ENCODE assay signal across 24 mouse cellular contexts in genomic region chr2:76051385-76051784, GRCm38 (mm10).
A peak's percentile ranks its signal among the peaks of the same experiment; 100 is the strongest.
DNase-seq lines count a peak whose midpoint lies in the region; ATAC-seq and TF ChIP-seq lines count a peak whose summit lies in the region.
"Had no signal": no experiment of that assay in that cellular context is flagged by ENCODE, and none has a peak within 500 bp of the region (broad histone marks: within the 10 kb centered on the region; RNA-seq: fewer than 3 reads in every experiment).

No protein-coding gene starts in this region.

- no peak overlapping the region for H3K27ac ChIP-seq in forebrain, postnatal 0 days (ENCODE audit: low read depth, low read length)
- no peak overlapping the region for H3K27ac ChIP-seq in forebrain, embryonic 11.5 days (ENCODE audit: low read depth, low read length)
- H3K27ac ChIP-seq in kidney, postnatal 0 days = no peak overlapping the region
- H3K27ac ChIP-seq: embryonic facial prominence, embryonic 13.5 days; forebrain, embryonic 12.5 days; intestine, embryonic 15.5 days; limb, embryonic 15.5 days; liver, embryonic 13.5 days; macrophage; midbrain, embryonic 13.5 days had no signal

- 0 out of 2 replicates have a peak, but pooled peaks cover 3% of the 10 kb centered on the region for H3K4me1 ChIP-seq in forebrain, postnatal 0 days (ENCODE audit: insufficient read depth)
- no peaks in the 10 kb centered on the region; the same call in 1 of the 2 replicates for H3K4me1 ChIP-seq in forebrain, embryonic 11.5 days (replicated peaks; ENCODE audit: control insufficient read depth, insufficient read depth, low read length)
- no peaks in the 10 kb centered on the region for H3K4me1 ChIP-seq in kidney, postnatal 0 days (replicated peaks; ENCODE audit: insufficient read depth, low read length)
- H3K4me1 ChIP-seq: intestine, embryonic 15.5 days; limb, embryonic 15.5 days; liver, embryonic 13.5 days had no signal

- no peak overlapping the region for H3K9ac ChIP-seq in forebrain, postnatal 0 days
- H3K9ac ChIP-seq in forebrain, embryonic 11.5 days (ENCODE audit: low read length) = no peak overlapping the region
- H3K9ac ChIP-seq in kidney, postnatal 0 days (ENCODE audit: low read depth, low read length) = no peak overlapping the region
- H3K9ac ChIP-seq: embryonic facial prominence, embryonic 13.5 days; forebrain, embryonic 12.5 days; intestine, embryonic 15.5 days; limb, embryonic 15.5 days; liver, embryonic 13.5 days; midbrain, embryonic 13.5 days had no signal

- H3K4me3 ChIP-seq in forebrain, postnatal 0 days (ENCODE audit: low read depth, low read length) = no peak overlapping the region
- no peak overlapping the region for H3K4me3 ChIP-seq in forebrain, embryonic 11.5 days (ENCODE audit: low read depth, low read length)
- H3K4me3 ChIP-seq in kidney, postnatal 0 days (replicated peaks; ENCODE audit: low read depth, low read length) = no peak overlapping the region
- H3K4me3 ChIP-seq: embryonic facial prominence, embryonic 13.5 days; forebrain, embryonic 12.5 days; hindbrain, embryonic 10.5 days; intestine, embryonic 15.5 days; limb, embryonic 15.5 days; liver, embryonic 13.5 days; midbrain, embryonic 13.5 days had no signal

- no peak for TF ChIP-seq CTCF in forebrain, postnatal 0 days (IDR thresholded peaks at IDR 0.05; ENCODE audit: low read depth)
- TF ChIP-seq CTCF in kidney, postnatal 0 days (IDR thresholded peaks at IDR 0.05; ENCODE audit: low read depth) = peak; percentile 31; the same call in 1 of the 2 replicates

- intact Hi-C loops in left cerebral cortex, postnatal 14 days (cut with DNase I) = no loop called here

- H3K9me3 ChIP-seq in forebrain, postnatal 0 days (ENCODE audit: low read length) = no peaks in the 10 kb centered on the region
- H3K9me3 ChIP-seq in forebrain, embryonic 11.5 days (ENCODE audit: control insufficient read depth, low read length) = no peaks in the 10 kb centered on the region
- H3K9me3 ChIP-seq in kidney, postnatal 0 days (replicated peaks; ENCODE audit: low read length) = no peaks in the 10 kb centered on the region
- H3K9me3 ChIP-seq: embryonic facial prominence, embryonic 13.5 days; forebrain, embryonic 12.5 days; hindbrain, embryonic 10.5 days; intestine, embryonic 15.5 days; limb, embryonic 15.5 days; liver, embryonic 13.5 days; midbrain, embryonic 13.5 days had no signal

- no peaks in the 10 kb centered on the region for H3K36me3 ChIP-seq in forebrain, postnatal 0 days (ENCODE audit: insufficient read depth)
- no peaks in the 10 kb centered on the region for H3K36me3 ChIP-seq in forebrain, embryonic 11.5 days (ENCODE audit: control insufficient read depth, insufficient read depth, low read length)
- no peaks in the 10 kb centered on the region for H3K36me3 ChIP-seq in kidney, postnatal 0 days (ENCODE audit: insufficient read depth, low read length)
- H3K36me3 ChIP-seq: embryonic facial prominence, embryonic 13.5 days; forebrain, embryonic 12.5 days; hindbrain, embryonic 10.5 days; intestine, embryonic 15.5 days; limb, embryonic 15.5 days; liver, embryonic 13.5 days; midbrain, embryonic 13.5 days had no signal

- DNase-seq in forebrain, postnatal 0 days = no peak
- no peak for DNase-seq in forebrain, embryonic 11.5 days (ENCODE audit: low spot score)
- peak; percentile 68 for DNase-seq in kidney, postnatal 0 days (ENCODE audit: low spot score)
- DNase-seq in kidney, postnatal 14 days = no peak
- peak; percentile 54 for DNase-seq in lung, postnatal 10 days
- DNase-seq in lung, postnatal 14 days = no peak
- no peak for DNase-seq in left cerebral cortex, postnatal 14 days (ENCODE audit: low spot score in 2 of 2)
- DNase-seq: adrenal gland, postnatal 14 days; cerebellum, adult 11-12 months; cerebellum, adult 9-11 months; gastrocnemius, postnatal 10 days; heart, postnatal 14 days; left cerebral cortex, postnatal 4 days; liver, embryonic 13.5 days; retina, postnatal 1 day; right cerebral cortex, postnatal 14 days had no signal

- ATAC-seq in forebrain, postnatal 0 days = peak; percentile 34
- ATAC-seq in forebrain, embryonic 11.5 days (replicated peaks; ENCODE audit: low FRiP score) = no peak
- 0 out of 2 replicates have a peak, but pooled peaks have one; percentile 43 for ATAC-seq in kidney, postnatal 0 days (replicated peaks; ENCODE audit: low FRiP score, low read depth)
- ATAC-seq: hindbrain, embryonic 16.5 days; intestine, embryonic 15.5 days; midbrain, embryonic 13.5 days had no signal

- 69% methylated on average over 11 of the region's 11 CpGs for WGBS in forebrain, postnatal 0 days
- WGBS in forebrain, embryonic 11.5 days = 86% methylated on average over 11 of the region's 11 CpGs
- WGBS in kidney, postnatal 0 days = 34% methylated on average over 11 of the region's 11 CpGs

- H3K4me2 ChIP-seq in forebrain, postnatal 0 days (ENCODE audit: low read depth) = no peak overlapping the region
- no peak overlapping the region for H3K4me2 ChIP-seq in forebrain, embryonic 11.5 days (ENCODE audit: low read depth, low read length, severe bottlenecking)
- H3K4me2 ChIP-seq in kidney, postnatal 0 days (ENCODE audit: low read length) = no peak overlapping the region
- H3K4me2 ChIP-seq: embryonic facial prominence, embryonic 13.5 days; forebrain, embryonic 12.5 days; intestine, embryonic 15.5 days; limb, embryonic 15.5 days; liver, embryonic 13.5 days; midbrain, embryonic 13.5 days had no signal

- H3K27me3 ChIP-seq in forebrain, postnatal 0 days (ENCODE audit: insufficient read depth, low read length) = no peaks in the 10 kb centered on the region
- no peaks in the 10 kb centered on the region for H3K27me3 ChIP-seq in forebrain, embryonic 11.5 days (ENCODE audit: control insufficient read depth, insufficient read depth, low read length)
- H3K27me3 ChIP-seq in kidney, postnatal 0 days (ENCODE audit: insufficient read depth, low read length) = no peaks in the 10 kb centered on the region
- H3K27me3 ChIP-seq: embryonic facial prominence, embryonic 13.5 days; forebrain, embryonic 12.5 days; intestine, embryonic 15.5 days; limb, embryonic 15.5 days; midbrain, embryonic 13.5 days had no signal

Comparison
In these comparisons a context has a peak if more than half of its experiments do, and no peak if none do; other contexts are left out.
1. DNase-seq: peak in kidney, postnatal 0 days (single experiment) and lung, postnatal 10 days (single experiment); none in forebrain, postnatal 0 days (single experiment), forebrain, embryonic 11.5 days (single experiment), kidney, postnatal 14 days (single experiment), lung, postnatal 14 days (single experiment) and left cerebral cortex, postnatal 14 days (0 of 2).